Mouse (Mus musculus): ENCODE measurements around the gene Pbx1.

Pbx1 gene

DNA sequence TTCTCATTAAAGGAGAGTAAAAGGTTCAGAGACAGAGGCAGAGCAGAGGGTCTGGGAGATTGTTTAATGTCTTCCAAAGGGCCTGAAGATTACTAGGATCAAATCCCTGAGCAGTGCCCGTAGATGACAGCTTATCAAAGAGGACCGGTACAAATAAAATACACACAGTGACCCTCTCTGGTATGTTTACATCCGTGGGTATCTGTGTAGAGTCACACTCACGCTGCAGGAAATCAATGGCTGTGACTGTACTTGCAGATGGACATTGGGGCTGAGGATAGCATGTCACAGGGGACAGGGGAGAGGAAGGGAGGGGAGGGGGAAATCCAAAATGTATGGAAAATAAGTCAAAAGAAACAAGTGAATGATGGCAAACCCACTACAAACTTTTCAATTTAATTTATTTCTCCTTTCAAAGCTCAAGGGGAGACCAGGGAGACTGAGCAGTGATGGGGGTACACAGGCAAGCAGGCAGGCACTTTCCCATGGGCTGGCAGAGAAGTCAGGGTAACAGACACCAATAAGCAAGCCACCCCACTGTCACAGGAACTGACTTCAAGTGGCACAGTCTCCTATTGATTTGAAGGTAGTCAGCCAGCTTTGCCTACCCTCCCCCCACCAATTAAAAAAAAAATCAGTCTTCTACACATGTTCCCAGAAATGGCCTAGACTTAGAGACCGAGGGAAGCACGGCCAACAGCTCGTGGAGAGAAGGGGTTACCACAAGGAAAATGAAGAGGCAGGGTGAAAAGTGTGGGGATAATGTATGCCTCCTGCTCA, 107.6 kb downstream of the Pbx1 start:
- TF ChIP-seq CTCF (conservative IDR thresholded peaks at IDR 0.05; ENCODE audit: low read length): no peak
- no peak for TF ChIP-seq NANOG (IDR thresholded peaks at IDR 0.05; ENCODE audit: borderline replicate concordance, low read length)
- TF ChIP-seq POU5F1 (IDR thresholded peaks at IDR 0.05; ENCODE audit: borderline replicate concordance, low read length): no peak
- H3K4me1 ChIP-seq (replicated peaks; ENCODE audit: low read depth, low read length): 0 out of 2 replicates have a peak, but pooled peaks cover 2% of the 10 kb centered on the region
- no peak overlapping the region for H3K4me3 ChIP-seq (replicated peaks; ENCODE audit: low read length)
- no peaks in the 10 kb centered on the region for H3K9me3 ChIP-seq (ENCODE audit: low read length)
- H3K36me3 ChIP-seq (ENCODE audit: insufficient read depth, low read length): no peaks in the 10 kb centered on the region
- H3K27me3 ChIP-seq (ENCODE audit: insufficient read depth, low read length): no peaks in the 10 kb centered on the region

DNA sequence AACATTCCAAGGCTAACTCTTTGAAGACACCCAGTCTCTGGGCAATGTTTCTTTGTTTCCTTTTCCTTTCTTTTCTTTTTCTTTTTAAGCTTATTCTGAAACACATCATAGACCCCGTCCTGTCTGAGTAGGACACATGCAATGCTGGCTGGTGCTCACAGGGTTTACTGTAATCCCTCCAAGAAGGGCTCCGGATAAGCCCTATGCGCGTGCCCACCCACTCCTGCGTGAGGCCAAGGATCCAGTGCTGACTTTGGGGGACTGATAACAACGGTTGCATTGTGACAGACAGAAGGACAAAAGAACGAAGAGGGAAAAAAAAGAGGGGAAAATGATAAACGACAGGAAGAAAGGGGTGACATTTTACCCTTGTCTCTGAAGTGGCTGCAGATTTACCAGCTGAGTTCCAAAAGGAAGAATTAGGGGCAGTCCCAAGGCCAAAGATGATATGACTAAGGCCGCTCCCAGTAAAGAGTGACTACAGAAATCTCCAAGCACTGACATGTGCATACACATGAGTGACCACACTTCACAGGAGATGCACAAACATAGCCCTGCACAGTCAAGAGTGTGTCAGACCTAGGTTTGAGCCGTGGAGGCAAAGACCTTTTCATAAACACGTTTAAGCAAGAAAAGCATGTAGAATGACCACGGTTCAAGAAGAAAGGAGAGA, 108.5 kb downstream of the Pbx1 start:
- no peaks in the 10 kb centered on the region for H3K27me3 ChIP-seq (ENCODE audit: insufficient read depth, low read length)
- H3K9me3 ChIP-seq (ENCODE audit: low read length): no peaks in the 10 kb centered on the region
- no peaks in the 10 kb centered on the region for H3K4me1 ChIP-seq (replicated peaks; ENCODE audit: low read depth, low read length)
- H3K36me3 ChIP-seq (ENCODE audit: insufficient read depth, low read length): no peaks in the 10 kb centered on the region
- TF ChIP-seq CTCF (conservative IDR thresholded peaks at IDR 0.05; ENCODE audit: low read length): no peak
- TF ChIP-seq NANOG (IDR thresholded peaks at IDR 0.05; ENCODE audit: borderline replicate concordance, low read length): no peak
- TF ChIP-seq POU5F1 (IDR thresholded peaks at IDR 0.05; ENCODE audit: borderline replicate concordance, low read length): no peak
- H3K4me3 ChIP-seq (replicated peaks; ENCODE audit: low read length): no peak overlapping the region

DNA sequence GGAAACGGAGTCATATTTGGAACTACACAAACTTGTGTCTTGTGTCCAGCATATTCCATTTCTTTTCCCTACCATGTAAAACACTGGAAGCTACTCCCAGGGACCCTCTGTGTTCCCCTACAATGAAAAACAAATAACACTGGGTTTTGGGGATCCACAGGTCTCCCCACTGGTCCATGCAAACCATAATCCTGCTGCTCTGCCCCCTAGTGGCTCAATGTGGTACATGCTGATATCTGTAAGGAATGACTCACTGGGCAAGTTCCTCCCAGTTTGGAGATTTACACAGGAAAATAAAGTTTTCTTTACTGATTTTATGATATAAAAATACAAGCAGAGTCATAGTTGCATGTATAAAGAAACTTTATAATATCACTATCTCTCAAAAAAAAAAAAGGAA, 109.2 kb downstream of the Pbx1 start:
- H3K9me3 ChIP-seq (ENCODE audit: low read length): no peaks in the 10 kb centered on the region
- H3K4me1 ChIP-seq (replicated peaks; ENCODE audit: low read depth, low read length): no peaks in the 10 kb centered on the region
- H3K4me3 ChIP-seq (replicated peaks; ENCODE audit: low read length): no peak overlapping the region
- H3K36me3 ChIP-seq (ENCODE audit: insufficient read depth, low read length): no peaks in the 10 kb centered on the region
- TF ChIP-seq NANOG (IDR thresholded peaks at IDR 0.05; ENCODE audit: borderline replicate concordance, low read length): no peak
- peak; percentile 74 for TF ChIP-seq CTCF (conservative IDR thresholded peaks at IDR 0.05; ENCODE audit: low read length)
- H3K27me3 ChIP-seq (ENCODE audit: insufficient read depth, low read length): no peaks in the 10 kb centered on the region

DNA sequence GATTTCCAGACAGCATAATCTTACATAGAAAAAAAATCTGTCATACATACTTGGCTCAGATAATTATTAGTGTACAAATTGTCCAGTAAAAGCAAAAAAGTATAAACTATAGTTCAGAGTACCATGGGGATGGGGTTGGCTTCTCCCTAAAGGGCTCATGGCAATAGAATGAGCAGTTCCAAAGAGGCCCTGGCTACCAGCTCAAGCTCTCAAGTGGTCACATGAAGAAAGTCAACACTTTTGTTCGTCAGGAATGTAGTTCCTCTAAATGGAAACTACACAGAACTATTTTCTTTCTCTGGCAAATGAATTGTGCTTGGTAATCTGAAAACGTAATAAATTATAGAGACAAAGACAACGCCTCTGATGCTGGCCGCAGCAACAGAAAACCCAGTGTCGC, 112.4 kb downstream of the Pbx1 start:
- H3K36me3 ChIP-seq (ENCODE audit: insufficient read depth, low read length): no peaks in the 10 kb centered on the region
- no peak overlapping the region for H3K4me3 ChIP-seq (replicated peaks; ENCODE audit: low read length)
- H3K27me3 ChIP-seq (ENCODE audit: insufficient read depth, low read length): no peaks in the 10 kb centered on the region
- H3K9me3 ChIP-seq (ENCODE audit: low read length): no peaks in the 10 kb centered on the region
- no peak for TF ChIP-seq NANOG (IDR thresholded peaks at IDR 0.05; ENCODE audit: borderline replicate concordance, low read length)
- TF ChIP-seq CTCF (conservative IDR thresholded peaks at IDR 0.05; ENCODE audit: low read length): no peak
- TF ChIP-seq POU5F1 (IDR thresholded peaks at IDR 0.05; ENCODE audit: borderline replicate concordance, low read length): no peak
- H3K4me1 ChIP-seq (replicated peaks; ENCODE audit: low read depth, low read length): peaks cover 4% of the 10 kb centered on the region

- Histone ChIP-seq H3K36me3 (ENCODE audit: insufficient read depth, low read length) (no peaks in the 10 kb centered on the region), H3K4me1 (replicated peaks; ENCODE audit: low read depth, low read length) (peaks cover 4% of the 10 kb centered on the region), H3K9me3 (ENCODE audit: low read length) (no peaks in the 10 kb centered on the region), H3K4me3 (replicated peaks; ENCODE audit: low read length) (no peak overlapping the region), H3K27me3 (ENCODE audit: insufficient read depth, low read length) (no peaks in the 10 kb centered on the region)
- TF ChIP-seq POU5F1 (IDR thresholded peaks at IDR 0.05; ENCODE audit: borderline replicate concordance, low read length) (no peak), CTCF (conservative IDR thresholded peaks at IDR 0.05; ENCODE audit: low read length) (no peak), NANOG (IDR thresholded peaks at IDR 0.05; ENCODE audit: borderline replicate concordance, low read length) (no peak)
Observed at GRCm38 (mm10) chr1:168318899-168319469, 113.1 kb downstream of the Pbx1 start.

DNA sequence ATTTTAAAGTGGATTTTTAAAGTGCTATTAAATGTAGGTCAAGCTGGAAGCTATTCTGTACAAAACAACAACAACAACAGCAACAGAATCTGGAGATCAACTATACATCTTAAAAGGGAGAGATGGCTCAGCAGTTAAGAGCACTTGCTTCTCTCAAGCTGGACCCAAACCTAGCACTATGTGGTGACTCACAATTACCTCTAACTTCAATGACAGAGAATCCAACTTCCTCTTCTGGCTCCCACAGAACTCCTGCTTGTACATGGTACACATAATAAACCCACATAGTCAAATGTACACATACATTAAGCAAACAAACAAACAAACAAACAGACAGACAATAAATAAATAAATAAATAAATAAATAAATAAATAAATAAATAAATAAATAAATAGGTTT, 118.3 kb downstream of the Pbx1 start:
- H3K4me1 ChIP-seq (replicated peaks; ENCODE audit: low read depth, low read length): peaks cover 4% of the 10 kb centered on the region
- TF ChIP-seq POU5F1 (IDR thresholded peaks at IDR 0.05; ENCODE audit: borderline replicate concordance, low read length) (no peak), NANOG (IDR thresholded peaks at IDR 0.05; ENCODE audit: borderline replicate concordance, low read length) (no peak), CTCF (conservative IDR thresholded peaks at IDR 0.05; ENCODE audit: low read length) (no peak)

GRCm38 (mm10) chr1:168312710-168313447, 119.2 kb downstream of the Pbx1 start:
- no peaks in the 10 kb centered on the region for H3K9me3 ChIP-seq (ENCODE audit: low read length)
- TF ChIP-seq CTCF (conservative IDR thresholded peaks at IDR 0.05; ENCODE audit: low read length): no peak
- no peak for TF ChIP-seq NANOG (IDR thresholded peaks at IDR 0.05; ENCODE audit: borderline replicate concordance, low read length)
- no peak for TF ChIP-seq POU5F1 (IDR thresholded peaks at IDR 0.05; ENCODE audit: borderline replicate concordance, low read length)
- H3K36me3 ChIP-seq (ENCODE audit: insufficient read depth, low read length): no peaks in the 10 kb centered on the region
- H3K27me3 ChIP-seq (ENCODE audit: insufficient read depth, low read length): no peaks in the 10 kb centered on the region
- peaks cover 4% of the 10 kb centered on the region for H3K4me1 ChIP-seq (replicated peaks; ENCODE audit: low read depth, low read length)
- no peak overlapping the region for H3K4me3 ChIP-seq (replicated peaks; ENCODE audit: low read length)

More for the DNA sequence above, 118.3 kb downstream of the Pbx1 start:
- H3K4me3 ChIP-seq (replicated peaks; ENCODE audit: low read length): no peak overlapping the region
- no peaks in the 10 kb centered on the region for H3K9me3 ChIP-seq (ENCODE audit: low read length)
- no peaks in the 10 kb centered on the region for H3K36me3 ChIP-seq (ENCODE audit: insufficient read depth, low read length)
- H3K27me3 ChIP-seq (ENCODE audit: insufficient read depth, low read length): no peaks in the 10 kb centered on the region

DNA sequence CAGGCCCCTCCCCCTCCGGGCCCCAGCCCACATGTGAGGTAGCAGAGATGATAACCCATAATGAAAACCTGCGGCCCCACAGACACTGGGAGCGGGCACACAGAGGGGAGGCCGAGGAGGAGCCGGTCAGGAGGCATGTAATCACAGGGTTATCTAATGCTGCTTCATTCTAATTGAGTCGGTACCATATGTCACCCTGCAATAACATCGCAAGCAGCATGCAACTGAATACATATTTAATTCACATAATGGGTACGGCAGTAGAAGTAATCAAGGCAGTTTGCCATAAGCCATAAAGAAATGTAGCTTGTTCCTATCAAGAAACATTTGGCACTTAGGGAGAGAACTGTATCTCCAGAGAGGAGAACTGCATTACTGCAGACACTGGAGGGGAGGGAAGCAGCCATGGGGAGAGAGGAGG, 123.0 kb downstream of the Pbx1 start:
- TF ChIP-seq CTCF (conservative IDR thresholded peaks at IDR 0.05; ENCODE audit: low read length): no peak
- TF ChIP-seq NANOG (IDR thresholded peaks at IDR 0.05; ENCODE audit: borderline replicate concordance, low read length): no peak
- no peak for TF ChIP-seq POU5F1 (IDR thresholded peaks at IDR 0.05; ENCODE audit: borderline replicate concordance, low read length)

More for the DNA sequence above, 123.0 kb downstream of the Pbx1 start:
- no peak overlapping the region for H3K4me3 ChIP-seq (replicated peaks; ENCODE audit: low read length)
- no peaks in the 10 kb centered on the region for H3K36me3 ChIP-seq (ENCODE audit: insufficient read depth, low read length)
- H3K27me3 ChIP-seq (ENCODE audit: insufficient read depth, low read length): no peaks in the 10 kb centered on the region
- no peaks in the 10 kb centered on the region for H3K9me3 ChIP-seq (ENCODE audit: low read length)
- H3K4me1 ChIP-seq (replicated peaks; ENCODE audit: low read depth, low read length): no peaks in the 10 kb centered on the region
